Mouse (Mus musculus): ENCODE measurements at regions not wholly inside any gene's neighbourhood (a gene's known extent, or its start where the extent isn't known, plus 50 kb on each side); places are given as distances from the start of the nearest gene placed in this dataset.

- DNase-seq (ENCODE audit: low spot score in 2 of 2), result no peak
These were observed 135.8 kb downstream of the Fam43a start for GRCm38 (mm10) chr16:30735360-30735759.

DNA sequence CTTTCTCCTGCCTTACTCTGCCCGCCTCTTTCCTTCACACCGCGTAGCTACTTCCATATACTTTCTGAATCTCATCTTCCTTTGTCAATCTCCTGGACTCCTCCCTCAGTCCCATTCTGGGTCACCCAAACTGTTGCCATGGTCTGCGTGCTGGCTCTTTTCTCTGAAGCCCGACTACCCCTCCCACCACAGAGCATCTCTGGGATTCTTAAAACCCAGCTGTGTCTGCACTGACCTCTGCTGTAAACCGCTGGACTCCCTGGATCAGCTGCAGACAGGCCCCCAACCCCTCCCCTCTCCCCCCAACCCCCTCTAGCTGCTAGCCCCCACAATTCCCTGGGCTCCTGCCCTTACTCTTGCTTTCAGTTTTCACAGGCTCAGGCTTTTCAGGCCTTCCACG lies 136.4 kb downstream of the Fam43a start:
- DNase-seq (ENCODE audit: low spot score in 2 of 2), result no peak

DNA sequence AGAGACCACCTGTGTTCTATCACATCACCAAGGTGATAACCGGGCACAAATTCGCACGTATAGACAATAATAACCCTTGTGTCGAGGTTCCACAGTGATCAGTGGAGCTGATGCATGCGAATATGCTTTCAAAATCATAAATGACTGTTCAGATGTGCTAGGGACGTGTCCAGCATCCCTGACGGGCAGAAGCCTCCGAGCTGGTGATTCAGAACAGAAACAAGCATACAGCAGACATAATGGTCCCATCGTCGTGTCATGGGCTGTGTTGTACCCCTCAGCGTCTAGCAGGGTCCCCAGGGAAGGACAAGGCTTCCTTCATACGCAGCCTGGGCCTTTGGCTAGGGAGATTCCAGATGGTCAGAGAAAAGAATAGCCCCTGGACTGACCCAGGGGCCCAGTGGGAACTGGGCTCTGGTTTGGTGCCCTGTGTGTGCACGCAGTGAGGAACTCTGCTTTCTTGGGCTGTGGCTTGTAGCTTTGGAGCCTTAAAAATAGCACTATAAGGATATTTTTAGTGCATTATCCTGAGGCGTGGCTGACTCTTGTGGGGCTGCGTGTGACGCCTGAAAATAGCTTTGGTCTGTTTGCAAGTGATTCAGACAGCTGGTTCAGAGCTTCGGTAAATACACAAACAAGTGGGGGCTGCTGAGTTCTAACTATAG lies 137.3 kb downstream of the Fam43a start:
- no peak for DNase-seq (ENCODE audit: low spot score in 2 of 2)

GRCm38 (mm10) chr16:30737524-30737923 lies 138.0 kb downstream of the Fam43a start:
- no peak for DNase-seq (ENCODE audit: low spot score in 2 of 2)

DNA sequence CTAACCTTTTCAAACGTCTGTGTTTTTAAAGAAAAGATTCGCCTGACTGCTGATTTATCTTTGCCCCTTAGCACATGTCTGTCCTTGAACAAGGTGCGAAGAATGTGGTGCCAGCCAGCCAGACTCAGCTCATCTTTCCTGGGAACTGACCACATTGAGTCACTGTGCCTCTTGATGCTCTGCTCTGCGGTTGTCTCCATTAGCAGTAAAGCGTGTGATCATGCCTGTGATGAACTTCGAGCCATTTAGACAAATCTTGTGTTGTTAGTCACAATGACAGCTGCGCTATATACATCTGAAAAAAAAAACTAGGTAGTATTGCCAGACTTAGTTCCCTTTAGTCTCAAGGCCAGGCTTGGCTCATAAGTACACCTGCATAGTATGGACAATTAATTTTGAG lies 140.1 kb downstream of the Fam43a start:
- DNase-seq (ENCODE audit: low spot score in 2 of 2), result no peak

- no peak for DNase-seq (ENCODE audit: low spot score in 2 of 2)
These were observed 141.7 kb downstream of the Fam43a start for GRCm38 (mm10) chr16:30741192-30741591.

- no peak for DNase-seq (ENCODE audit: low spot score in 2 of 2)
These were observed 143.0 kb downstream of the Fam43a start for GRCm38 (mm10) chr16:30742474-30742873.

DNA sequence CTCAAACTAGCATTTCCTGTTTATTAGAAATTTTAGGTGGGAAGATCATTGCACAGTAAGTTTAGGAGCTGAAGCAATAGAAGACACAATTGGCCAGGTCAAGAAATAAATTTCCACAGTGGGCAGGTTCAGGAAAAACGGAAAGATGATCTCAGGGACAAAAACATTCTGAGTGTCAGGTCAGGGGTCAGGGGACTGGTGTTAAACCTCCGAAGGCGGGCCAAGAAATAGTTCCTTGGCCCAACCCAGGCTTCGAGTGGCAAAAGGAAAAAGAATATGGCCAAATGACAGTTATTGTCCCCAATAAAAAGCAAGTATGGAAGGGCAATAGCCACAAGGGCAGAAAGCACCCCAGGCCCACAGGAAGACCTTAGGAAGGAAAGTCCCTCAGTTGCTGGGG lies 144.0 kb downstream of the Fam43a start:
- DNase-seq (ENCODE audit: low spot score in 2 of 2), result no peak

GRCm38 (mm10) chr16:30744237-30744636 lies 144.7 kb downstream of the Fam43a start:
- no peak for DNase-seq (ENCODE audit: low spot score in 2 of 2)

DNA sequence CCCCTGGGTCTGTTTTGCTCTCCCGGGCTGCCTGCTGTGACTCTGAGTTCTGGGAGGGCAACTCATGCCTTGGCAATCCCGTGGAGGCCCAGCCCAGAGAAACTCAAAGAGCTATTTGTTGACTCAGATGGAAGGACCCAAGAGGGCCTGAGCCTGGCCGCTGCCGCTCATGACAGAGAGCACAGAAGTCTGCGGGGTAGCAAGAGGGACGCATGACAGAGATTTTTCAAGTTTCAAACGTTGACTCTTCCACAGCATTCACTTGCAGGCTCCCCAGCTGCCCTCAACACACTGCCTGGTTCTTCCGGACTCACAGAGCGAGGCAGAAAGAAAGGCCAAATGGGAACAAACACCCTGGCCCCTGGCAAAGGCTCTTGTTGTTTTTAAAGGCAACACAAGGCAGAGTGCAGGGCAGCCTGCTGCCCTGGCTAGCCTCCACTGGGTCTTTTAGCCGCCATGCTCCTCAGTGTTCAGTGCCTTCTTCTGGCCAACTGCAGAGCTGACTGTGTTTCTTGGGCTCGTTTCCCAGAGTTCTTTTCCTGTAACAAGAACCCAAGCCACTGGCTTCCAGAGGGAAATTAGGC lies 146.2 kb downstream of the Fam43a start:
- DNase-seq (ENCODE audit: low spot score in 2 of 2), result peak in 1 of 2 experiments; percentile 48

- DNase-seq (ENCODE audit: low spot score in 2 of 2), result no peak
These were observed 146.7 kb downstream of the Fam43a start for GRCm38 (mm10) chr16:30746211-30746610.

DNA sequence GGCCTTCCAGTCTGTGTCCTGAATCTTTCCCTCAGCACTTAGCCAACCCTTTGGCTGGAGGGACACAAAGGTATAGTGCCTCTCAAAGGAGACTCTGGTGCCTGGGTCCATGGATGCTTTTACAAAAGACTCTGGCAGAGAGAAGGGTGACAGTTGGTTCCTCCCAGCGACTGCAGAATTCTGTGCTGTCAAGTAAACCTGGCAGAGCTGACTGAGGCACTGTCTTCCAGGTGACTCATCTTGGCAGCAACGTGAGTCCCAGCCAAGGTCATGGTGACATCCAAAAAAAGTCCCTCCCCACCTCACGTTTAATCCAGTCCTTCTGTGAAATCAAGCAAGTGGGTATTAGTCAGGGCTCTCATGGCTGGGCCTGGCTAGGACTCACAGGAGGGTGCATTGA lies 150.3 kb downstream of the Fam43a start:
- DNase-seq (ENCODE audit: low spot score in 2 of 2), result no peak

DNA sequence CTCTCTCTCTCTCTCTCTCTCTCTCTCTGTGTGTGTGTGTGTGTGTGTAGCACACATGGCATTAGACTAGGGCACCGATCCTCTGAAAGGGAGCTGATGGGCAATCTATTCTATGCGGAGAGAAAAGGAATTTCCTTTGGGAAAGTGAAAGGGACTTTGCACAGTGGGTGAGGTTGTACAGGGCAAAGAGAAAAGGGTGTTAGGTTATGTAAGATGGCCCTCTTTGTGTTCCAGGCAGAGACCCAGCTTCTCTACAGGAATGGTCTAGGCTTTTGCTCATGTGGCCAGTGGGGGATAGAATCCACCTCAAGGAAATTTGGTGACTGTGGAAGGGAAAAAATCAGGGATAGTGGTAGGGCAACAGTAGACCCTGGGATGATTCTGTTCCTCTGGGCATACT lies 156.2 kb downstream of the Fam43a start:
- no peak for DNase-seq (ENCODE audit: low spot score in 2 of 2)

- DNase-seq (ENCODE audit: low spot score in 2 of 2), result no peak
These were observed 157.2 kb downstream of the Fam43a start for GRCm38 (mm10) chr16:30756678-30757077.

GRCm38 (mm10) chr16:30757556-30757955 lies 158.0 kb downstream of the Fam43a start:
- no peak for DNase-seq (ENCODE audit: low spot score in 2 of 2)

GRCm38 (mm10) chr16:30758041-30758440 lies 158.5 kb downstream of the Fam43a start:
- no peak for DNase-seq (ENCODE audit: low spot score in 2 of 2)

GRCm38 (mm10) chr16:30759503-30759902 lies 160.0 kb downstream of the Fam43a start:
- DNase-seq (ENCODE audit: low spot score in 2 of 2), result no peak

- no peak for DNase-seq (ENCODE audit: low spot score in 2 of 2)
These were observed 161.7 kb downstream of the Fam43a start for GRCm38 (mm10) chr16:30761201-30761710.

DNA sequence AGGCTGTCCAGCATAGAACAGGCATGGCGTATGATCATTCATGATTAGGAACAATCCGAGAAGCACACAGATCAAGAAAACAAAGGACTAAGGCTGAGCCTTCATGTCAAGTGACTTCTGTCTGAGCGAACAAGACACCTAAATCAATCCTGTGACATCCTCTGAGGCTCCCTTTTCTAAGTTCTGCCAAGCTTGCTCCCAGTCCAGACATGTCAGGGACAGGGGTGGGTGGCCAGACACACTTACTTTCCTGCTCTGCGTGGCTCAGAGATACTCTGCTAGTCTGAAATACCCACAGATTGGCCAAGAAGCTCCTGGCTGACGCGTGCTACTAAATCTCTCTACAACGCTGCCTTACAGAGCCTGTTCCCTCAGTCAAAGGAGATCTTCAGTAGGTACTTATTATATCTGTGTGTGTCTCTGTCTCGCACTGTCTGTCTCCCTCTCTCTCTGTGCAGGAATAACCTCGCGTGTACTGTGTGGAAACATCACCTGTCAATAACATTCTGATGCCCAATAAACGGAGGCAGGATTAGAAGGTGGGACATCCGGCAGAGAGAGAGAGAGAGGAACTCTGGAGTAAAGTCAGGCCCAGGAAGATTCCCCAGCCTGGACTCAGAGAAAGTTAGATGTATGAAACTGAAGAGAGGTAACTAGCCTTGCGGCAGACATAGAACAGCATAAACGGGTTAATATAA lies 163.5 kb downstream of the Fam43a start:
- no peak for DNase-seq (ENCODE audit: low spot score in 2 of 2)

DNA sequence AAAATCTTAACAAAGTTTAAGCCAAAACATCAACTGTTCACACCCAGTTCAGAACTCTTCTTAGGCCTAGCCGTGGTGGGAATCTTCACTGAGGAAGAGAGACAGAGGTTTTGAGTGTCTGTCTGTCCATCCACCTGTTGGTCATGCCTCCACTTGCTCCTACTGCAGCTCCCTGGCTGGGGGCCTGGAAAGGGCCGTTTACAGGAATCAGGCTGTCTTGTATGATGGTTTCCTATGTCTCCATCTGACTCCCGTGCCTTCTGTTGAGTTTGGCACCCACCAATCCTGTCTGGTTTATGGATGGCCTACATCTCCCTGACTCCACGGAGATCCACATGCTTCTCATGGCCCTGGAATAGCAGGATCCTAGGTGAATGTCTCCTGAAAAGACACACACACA lies 166.1 kb downstream of the Fam43a start:
- no peak for DNase-seq (ENCODE audit: low spot score in 2 of 2)

GRCm38 (mm10) chr16:30769007-30769442 lies 169.5 kb downstream of the Fam43a start:
- no peak for DNase-seq (ENCODE audit: low spot score in 2 of 2)

- DNase-seq (ENCODE audit: low spot score in 2 of 2), result no peak
These were observed 169.9 kb downstream of the Fam43a start for GRCm38 (mm10) chr16:30769467-30769866.

Data from gastrocnemius, postnatal 4 days (tissue).